Mouse (Mus musculus): Measurements from ENCODE around the gene Kmt5a. TPM values are rescaled to one million over a fixed set of nuclear protein-coding genes. Genes with fewer than 3 reads are reported as not detected.
A peak's percentile ranks its signal among the peaks of the same experiment; 100 is the strongest.

The Kmt5a gene
- total RNA-seq, 1 experiment, result 62.6 TPM

DNA sequence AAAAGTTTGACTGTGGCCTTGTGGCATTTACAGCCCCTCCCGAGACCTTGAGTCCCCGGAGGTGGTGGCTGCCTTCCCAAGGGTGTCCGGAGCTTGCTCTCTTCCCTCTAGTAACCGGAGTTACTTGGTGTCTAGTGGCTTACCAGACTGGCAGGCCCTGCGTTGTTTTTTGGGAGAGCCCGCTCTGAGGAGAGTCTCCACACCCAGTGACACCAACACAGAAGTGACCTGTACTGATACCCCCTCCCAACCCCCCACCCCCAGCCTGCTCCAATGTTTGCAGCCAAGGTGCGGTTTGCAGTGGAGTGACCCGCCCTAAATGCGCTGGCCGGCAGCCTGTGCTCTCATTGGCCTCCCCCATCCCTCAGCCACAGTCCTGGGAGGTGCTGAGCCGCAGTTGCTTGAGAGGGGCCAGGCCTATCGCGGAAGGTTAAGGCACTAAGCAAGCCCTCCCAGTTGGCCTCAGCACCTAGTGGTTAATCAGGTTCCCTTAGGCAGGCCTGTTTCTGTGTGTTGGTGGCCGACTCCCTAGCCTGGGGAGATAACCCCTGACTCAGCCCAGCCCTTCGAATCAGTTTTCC is 6.7 kb downstream of the Kmt5a start:
- Histone ChIP-seq H3K9me3 (ENCODE audit: control insufficient read depth, insufficient read depth, low read depth, low read length) (no peaks in the 10 kb centered on the region), H3K9ac (ENCODE audit: insufficient read depth, low read depth, low read length, poor library complexity, severe bottlenecking) (peak overlapping the region; percentile 96), H3K4me1 (ENCODE audit: control insufficient read depth in 2 of 2, insufficient read depth in 2 of 2, low read length in 2 of 2, poor library complexity in 1 of 2) (peaks cover 4 to 11% of the 10 kb centered on the region in 2 experiments; a peak in 2 of 4 replicates), H3K4me3 (ENCODE audit: insufficient read depth in 1 of 2, low read depth in 1 of 2, low read length in 2 of 2, poor library complexity in 1 of 2, severe bottlenecking in 1 of 2) (peak overlapping the region; percentile 91 to 92), H3K27ac (ENCODE audit: insufficient read depth, low read depth, low read length, poor library complexity, severe bottlenecking) (peak overlapping the region; percentile 92), H3K36me3 (ENCODE audit: control insufficient read depth, insufficient read depth, low read length, poor library complexity, severe bottlenecking) (peaks cover 39% of the 10 kb centered on the region)
- in situ Hi-C loops (cut with MboI; ENCODE audit: low sequenced_read_pairs in 2 of 2, unreplicated experiment in 2 of 2), result no loop called here
- DNase-seq (ENCODE audit: low read depth, low spot score), result no peak
- no peak for TF ChIP-seq MAFK (IDR thresholded peaks at IDR 0.05; ENCODE audit: insufficient read depth, low read depth, low read length)
- TF ChIP-seq HCFC1 (IDR thresholded peaks at IDR 0.05; ENCODE audit: borderline replicate concordance, insufficient read depth, low read length), result no peak
- TF ChIP-seq CHD2 (IDR thresholded peaks at IDR 0.05; ENCODE audit: low read depth, low read length), result no peak
- no peak for TF ChIP-seq ZNF384 (IDR thresholded peaks at IDR 0.05; ENCODE audit: low read depth, low read length)
- TF ChIP-seq ZC3H11A (IDR thresholded peaks at IDR 0.05; ENCODE audit: borderline replicate concordance, low read depth, low read length), result no peak

GRCm38 (mm10) chr5:124449494-124449893 is 9.8 kb downstream of the Kmt5a start:
- H3K4me3 ChIP-seq (ENCODE audit: insufficient read depth in 1 of 2, low read depth in 1 of 2, low read length in 2 of 2, poor library complexity in 1 of 2, severe bottlenecking in 1 of 2), result no peak overlapping the region
- peaks cover 6 to 24% of the 10 kb centered on the region in 2 experiments; a peak in 2 of 4 replicates for H3K4me1 ChIP-seq (ENCODE audit: control insufficient read depth in 2 of 2, insufficient read depth in 2 of 2, low read length in 2 of 2, poor library complexity in 1 of 2)
- H3K27ac ChIP-seq (ENCODE audit: insufficient read depth, low read depth, low read length, poor library complexity, severe bottlenecking), result no peak overlapping the region
- no peak overlapping the region for H3K9ac ChIP-seq (ENCODE audit: insufficient read depth, low read depth, low read length, poor library complexity, severe bottlenecking)
- H3K36me3 ChIP-seq (ENCODE audit: control insufficient read depth, insufficient read depth, low read length, poor library complexity, severe bottlenecking), result peaks cover 59% of the 10 kb centered on the region
- H3K9me3 ChIP-seq (ENCODE audit: control insufficient read depth, insufficient read depth, low read depth, low read length), result no peaks in the 10 kb centered on the region
- TF ChIP-seq HCFC1 (IDR thresholded peaks at IDR 0.05; ENCODE audit: borderline replicate concordance, insufficient read depth, low read length) (no peak), CHD2 (IDR thresholded peaks at IDR 0.05; ENCODE audit: low read depth, low read length) (no peak), ZNF384 (IDR thresholded peaks at IDR 0.05; ENCODE audit: low read depth, low read length) (no peak), MAFK (IDR thresholded peaks at IDR 0.05; ENCODE audit: insufficient read depth, low read depth, low read length) (no peak)
- in situ Hi-C loops (cut with MboI; ENCODE audit: low sequenced_read_pairs in 2 of 2, unreplicated experiment in 2 of 2), result no loop called here
- no peak for DNase-seq (ENCODE audit: low read depth, low spot score)

- no peak overlapping the region for H3K27ac ChIP-seq (ENCODE audit: insufficient read depth, low read depth, low read length, poor library complexity, severe bottlenecking)
- no peaks in the 10 kb centered on the region for H3K9me3 ChIP-seq (ENCODE audit: control insufficient read depth, insufficient read depth, low read depth, low read length)
- no peak overlapping the region for H3K9ac ChIP-seq (ENCODE audit: insufficient read depth, low read depth, low read length, poor library complexity, severe bottlenecking)
- no peak overlapping the region for H3K4me3 ChIP-seq (ENCODE audit: insufficient read depth in 1 of 2, low read depth in 1 of 2, low read length in 2 of 2, poor library complexity in 1 of 2, severe bottlenecking in 1 of 2)
- TF ChIP-seq HCFC1 (IDR thresholded peaks at IDR 0.05; ENCODE audit: borderline replicate concordance, insufficient read depth, low read length) (no peak), ZNF384 (IDR thresholded peaks at IDR 0.05; ENCODE audit: low read depth, low read length) (no peak), ZC3H11A (IDR thresholded peaks at IDR 0.05; ENCODE audit: borderline replicate concordance, low read depth, low read length) (no peak), MAFK (IDR thresholded peaks at IDR 0.05; ENCODE audit: insufficient read depth, low read depth, low read length) (no peak), CHD2 (IDR thresholded peaks at IDR 0.05; ENCODE audit: low read depth, low read length) (no peak)
- peaks cover 6 to 24% of the 10 kb centered on the region in 2 experiments; a peak in 2 of 4 replicates for H3K4me1 ChIP-seq (ENCODE audit: control insufficient read depth in 2 of 2, insufficient read depth in 2 of 2, low read length in 2 of 2, poor library complexity in 1 of 2)
- peaks cover 61% of the 10 kb centered on the region for H3K36me3 ChIP-seq (ENCODE audit: control insufficient read depth, insufficient read depth, low read length, poor library complexity, severe bottlenecking)
- in situ Hi-C loops (cut with MboI; ENCODE audit: low sequenced_read_pairs in 2 of 2, unreplicated experiment in 2 of 2), result no loop called here
- DNase-seq (ENCODE audit: low read depth, low spot score), result no peak
Observed at GRCm38 (mm10) chr5:124450051-124450450, 10.3 kb downstream of the Kmt5a start.

DNA sequence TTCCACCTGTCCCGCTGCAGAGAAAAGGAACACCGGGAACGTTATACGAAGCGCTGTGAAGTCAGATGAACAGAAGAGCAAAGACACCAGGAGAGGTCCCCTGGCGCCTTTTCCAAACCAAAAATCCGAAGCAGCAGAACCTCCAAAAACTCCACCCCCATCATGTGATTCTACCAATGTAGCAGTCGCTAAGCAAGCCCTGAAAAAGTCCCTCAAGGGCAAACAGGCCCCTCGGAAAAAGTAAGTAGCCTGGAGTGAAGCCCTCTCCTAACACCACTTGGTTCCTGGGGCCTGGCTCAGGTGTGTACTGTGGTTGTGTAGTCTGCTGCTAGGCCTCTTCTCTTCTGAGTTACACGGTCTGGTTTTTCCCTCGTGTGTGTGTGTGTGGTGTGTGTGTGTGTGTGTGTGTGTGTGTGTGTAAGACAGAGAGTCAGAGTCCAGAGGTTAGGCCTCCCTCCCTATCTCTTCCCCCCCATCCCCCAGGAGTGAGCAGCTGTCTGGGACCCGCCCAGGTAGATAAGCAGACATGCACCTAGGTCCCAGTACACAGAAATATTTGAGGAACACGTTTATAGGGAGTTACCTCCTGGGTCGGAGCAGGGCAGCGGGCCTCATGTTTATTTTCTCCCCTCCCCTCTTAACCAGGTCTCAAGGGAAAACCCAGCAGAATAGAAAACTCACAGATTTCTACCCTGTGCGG is 11.1 kb downstream of the Kmt5a start:
- H3K9me3 ChIP-seq (ENCODE audit: control insufficient read depth, insufficient read depth, low read depth, low read length), result no peaks in the 10 kb centered on the region
- no peak for DNase-seq (ENCODE audit: low read depth, low spot score)
- H3K27ac ChIP-seq (ENCODE audit: insufficient read depth, low read depth, low read length, poor library complexity, severe bottlenecking), result no peak overlapping the region
- H3K4me3 ChIP-seq (ENCODE audit: insufficient read depth in 1 of 2, low read depth in 1 of 2, low read length in 2 of 2, poor library complexity in 1 of 2, severe bottlenecking in 1 of 2), result no peak overlapping the region
- H3K9ac ChIP-seq (ENCODE audit: insufficient read depth, low read depth, low read length, poor library complexity, severe bottlenecking), result no peak overlapping the region; the same call in 1 of the 2 replicates
- peaks cover 65% of the 10 kb centered on the region for H3K36me3 ChIP-seq (ENCODE audit: control insufficient read depth, insufficient read depth, low read length, poor library complexity, severe bottlenecking)
- in situ Hi-C loops (cut with MboI; ENCODE audit: low sequenced_read_pairs in 2 of 2, unreplicated experiment in 2 of 2), result no loop called here
- TF ChIP-seq MAFK (IDR thresholded peaks at IDR 0.05; ENCODE audit: insufficient read depth, low read depth, low read length) (no peak), ZNF384 (IDR thresholded peaks at IDR 0.05; ENCODE audit: low read depth, low read length) (no peak), CHD2 (IDR thresholded peaks at IDR 0.05; ENCODE audit: low read depth, low read length) (no peak)
- H3K4me1 ChIP-seq (ENCODE audit: control insufficient read depth in 2 of 2, insufficient read depth in 2 of 2, low read length in 2 of 2, poor library complexity in 1 of 2), result peaks cover 6 to 24% of the 10 kb centered on the region in 2 experiments; a peak in 2 of 4 replicates
